Mouse (Mus musculus): ENCODE measurements around the gene H2afv.
A peak's percentile ranks its signal among the peaks of the same experiment; 100 is the strongest.
"Not testable (repeated sequence)": the region's sequence is repeated elsewhere in the genome, so short reads cannot be mapped to it uniquely, and the experiment has no call there.

The H2afv gene

DNA sequence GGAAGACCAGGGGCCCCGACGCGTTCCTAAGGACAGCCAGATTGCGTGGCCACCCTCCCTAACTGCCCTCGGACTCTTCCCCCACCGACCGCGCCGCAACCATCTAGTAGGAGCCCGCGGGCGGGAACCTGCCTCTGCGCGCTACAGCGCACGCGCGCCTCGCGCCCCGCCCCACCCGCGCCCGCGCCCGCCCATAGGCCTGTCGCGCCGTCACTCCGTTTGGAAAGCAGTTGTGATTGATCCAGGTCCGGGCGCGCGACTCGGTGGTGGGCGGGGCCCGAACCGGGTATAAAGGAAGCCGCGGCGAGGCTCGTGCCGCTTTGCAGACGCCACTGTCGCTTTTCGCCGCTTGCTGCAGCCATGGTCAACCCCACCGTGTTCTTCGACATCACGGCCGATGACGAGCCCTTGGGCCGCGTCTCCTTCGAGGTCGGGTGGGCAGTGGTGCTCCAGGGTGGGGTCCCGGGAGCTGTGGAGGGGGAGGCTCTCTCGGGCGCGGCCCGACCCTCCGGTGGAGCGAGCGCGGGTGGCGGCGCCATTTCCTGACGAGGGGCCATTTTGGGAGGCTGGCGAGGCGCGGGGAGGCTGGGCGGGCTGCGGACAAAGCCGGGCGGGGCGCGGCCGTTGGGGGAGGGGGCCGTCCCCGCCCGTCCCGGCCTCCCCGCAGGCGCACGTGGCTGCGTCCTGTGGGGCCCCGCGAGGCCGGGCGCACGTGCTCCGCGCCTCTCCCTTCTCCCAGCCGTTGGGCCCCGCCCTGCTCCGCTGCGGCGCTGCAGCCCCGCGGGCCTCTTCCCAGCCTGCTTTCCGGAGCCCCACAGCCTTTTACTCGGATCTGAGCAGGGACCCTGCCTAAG is 28.5 kb downstream of the H2afv start:
- peak; percentile 93 for DNase-seq (ENCODE audit: low read depth, low spot score)

DNA sequence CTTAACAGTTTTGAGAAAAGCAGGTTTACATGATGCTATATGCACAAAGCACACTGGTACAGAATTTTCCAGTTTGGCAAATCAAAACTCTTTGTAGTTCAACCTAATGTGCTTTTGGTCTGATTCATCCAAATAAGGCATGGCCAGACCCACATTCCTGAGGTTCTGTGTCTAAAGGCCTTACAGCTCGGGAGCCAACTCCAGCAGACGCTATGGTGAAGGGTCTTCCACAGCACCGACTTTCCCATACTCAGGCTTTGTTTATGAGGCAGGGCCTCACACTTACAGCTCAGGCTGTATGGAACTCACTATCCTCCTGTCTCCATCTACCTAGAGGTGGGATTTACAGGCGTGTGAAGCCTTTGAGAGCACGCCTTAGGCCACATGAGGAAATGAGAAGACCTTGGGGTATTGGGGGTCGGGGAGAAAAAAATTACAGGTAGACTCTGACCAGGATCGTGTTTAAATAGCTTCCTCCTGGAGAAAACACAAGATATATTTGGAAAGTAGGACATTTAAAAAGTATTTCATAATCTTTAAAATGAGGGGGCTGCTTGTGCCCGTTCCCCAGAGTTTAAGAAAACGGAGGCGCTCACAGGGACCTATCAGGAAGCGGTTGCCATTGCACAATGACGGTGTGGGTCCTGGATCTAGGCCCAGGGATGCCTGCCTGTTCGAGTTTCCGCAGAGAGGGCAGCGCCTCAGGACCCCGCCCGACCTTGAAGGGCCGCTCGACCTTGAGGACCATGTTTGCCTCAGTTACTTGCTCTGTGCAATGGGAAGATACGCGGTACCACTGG is 29.3 kb downstream of the H2afv start, which contains the start of gene Ppia:
Gene Ppia (plus strand): TSS at position 693 of the 800 bp plus-strand sequence.
- DNase-seq (ENCODE audit: low read depth, low spot score) = no peak

DNA sequence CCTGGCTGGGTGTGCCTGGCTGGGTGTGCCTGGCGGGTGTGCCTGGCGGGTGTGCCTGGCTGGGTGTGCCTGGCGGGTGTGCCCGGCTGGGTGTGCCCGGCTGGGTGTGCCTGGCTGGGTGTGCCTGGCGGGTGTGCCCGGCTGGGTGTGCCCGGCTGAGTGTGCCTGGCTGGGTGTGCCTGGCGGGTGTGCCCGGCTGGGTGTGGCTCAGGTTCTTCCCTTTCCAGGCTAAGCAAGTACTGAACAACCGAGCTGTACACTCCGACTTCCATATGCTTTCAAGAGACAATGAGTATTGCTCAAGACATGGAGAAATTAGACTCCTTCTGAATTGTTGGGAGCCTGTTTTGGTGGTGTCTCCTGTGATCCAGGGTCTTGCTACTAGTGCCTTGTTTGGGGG is 31.0 kb downstream of the H2afv start:
- DNase-seq (ENCODE audit: low read depth, low spot score) = no peak

- peak; percentile 51 for DNase-seq (ENCODE audit: low read depth, low spot score)
Measured at GRCm38 (mm10) chr11:6411684-6412083, 32.6 kb downstream of the H2afv start.

GRCm38 (mm10) chr11:6410755-6411154 is 33.5 kb downstream of the H2afv start:
- DNase-seq (ENCODE audit: low read depth, low spot score) = not testable (repeated sequence)

DNA sequence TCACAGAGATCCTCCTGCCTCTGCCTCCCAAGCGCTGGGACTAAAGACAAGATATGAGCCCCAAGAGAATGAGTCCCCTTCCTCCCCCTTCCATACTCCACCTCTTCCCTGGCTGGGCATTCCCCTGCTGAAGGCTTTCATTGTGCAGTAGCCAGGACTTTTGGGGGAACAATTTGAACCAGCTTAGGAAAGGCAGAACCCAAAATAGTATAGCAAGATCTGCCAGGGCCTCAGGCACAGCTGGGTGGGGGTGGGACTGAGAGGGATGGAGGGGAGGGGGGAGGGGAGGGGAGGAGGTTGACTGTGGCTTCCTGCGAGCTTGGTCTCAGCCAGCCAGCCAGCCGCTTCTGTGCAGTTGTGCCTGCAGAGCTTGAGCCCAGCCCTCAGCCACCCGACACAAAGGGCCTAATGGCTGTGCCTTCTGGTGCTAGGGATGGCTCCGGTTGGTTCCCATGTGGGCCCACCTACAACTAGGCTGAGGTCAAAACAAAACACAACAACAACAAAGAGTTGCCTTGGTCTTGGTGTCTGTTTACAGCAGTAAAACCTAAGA is 34.1 kb downstream of the H2afv start:
- no peak for DNase-seq (ENCODE audit: low read depth, low spot score)

GRCm38 (mm10) chr11:6407162-6407621 is 37.1 kb downstream of the H2afv start:
- DNase-seq (ENCODE audit: low read depth, low spot score) = no peak

DNA sequence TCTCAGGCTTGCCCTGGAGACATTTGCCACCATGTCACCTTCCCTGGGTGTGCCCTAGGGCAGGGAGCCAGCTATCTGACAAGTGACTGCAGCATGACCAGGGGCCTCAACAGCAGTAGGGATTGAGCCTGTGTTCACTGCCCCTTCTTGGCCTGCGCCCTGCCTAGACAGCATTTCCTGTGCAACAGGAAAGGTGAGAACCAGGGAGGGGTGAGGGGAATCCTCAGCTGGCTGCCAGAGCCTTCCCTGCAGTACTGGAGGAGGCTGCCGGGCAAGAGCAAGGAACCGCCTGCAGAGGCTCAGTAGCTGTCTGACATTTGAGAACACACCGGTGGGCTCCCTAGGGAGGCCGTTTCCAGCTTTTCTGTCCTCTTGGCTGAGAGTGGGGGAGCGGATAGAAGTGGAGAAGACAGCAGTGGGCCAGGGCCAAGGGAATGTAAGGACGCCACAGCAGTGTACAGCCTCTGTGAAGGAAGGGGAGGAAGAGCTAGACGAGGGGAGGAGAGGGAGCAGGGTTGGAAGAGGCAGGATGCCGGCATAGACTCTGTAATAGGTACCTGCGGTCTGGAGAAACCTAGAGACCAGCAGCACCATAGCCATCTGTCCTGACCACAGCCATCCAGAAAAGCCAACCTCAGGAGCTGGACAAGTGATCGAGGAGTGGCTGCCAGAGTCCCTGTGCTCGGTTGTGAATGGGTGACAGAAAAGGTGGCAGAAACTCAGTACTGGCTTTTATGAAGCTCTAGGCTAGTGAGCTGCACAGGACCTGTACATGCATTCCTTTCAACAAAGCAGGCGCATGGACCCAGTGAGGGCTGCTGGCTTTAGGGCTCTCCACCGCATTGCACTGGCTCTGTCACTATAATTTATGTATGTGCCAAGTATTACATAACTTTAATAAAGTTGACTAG is 37.7 kb downstream of the H2afv start:
- no peak for DNase-seq (ENCODE audit: low read depth, low spot score)

DNA sequence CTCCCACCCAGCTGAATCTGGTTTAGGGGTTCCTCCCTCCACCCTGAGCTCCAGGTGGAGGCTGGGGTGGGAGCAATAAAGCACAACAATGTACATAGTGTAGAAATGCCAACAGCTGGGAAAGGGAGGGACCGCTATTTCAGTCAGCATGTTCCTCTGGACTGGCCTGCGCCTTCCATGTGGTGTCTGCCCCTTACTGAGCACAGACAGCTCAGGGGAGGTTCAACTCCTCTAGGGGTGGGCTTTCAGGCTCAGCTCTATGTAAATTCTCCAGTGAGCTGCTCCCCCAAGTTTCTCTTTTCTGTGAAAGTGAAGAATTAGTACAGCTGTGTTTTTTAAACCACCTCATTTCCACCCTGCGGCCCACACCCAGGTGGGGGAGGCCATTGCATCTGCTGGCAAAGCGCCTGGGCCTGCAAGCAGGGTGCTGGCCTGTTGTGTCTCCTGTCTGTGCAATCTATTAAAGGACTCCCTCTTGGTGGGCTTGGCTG is 38.6 kb downstream of the H2afv start:
- DNase-seq (ENCODE audit: low read depth, low spot score) = no peak

DNA sequence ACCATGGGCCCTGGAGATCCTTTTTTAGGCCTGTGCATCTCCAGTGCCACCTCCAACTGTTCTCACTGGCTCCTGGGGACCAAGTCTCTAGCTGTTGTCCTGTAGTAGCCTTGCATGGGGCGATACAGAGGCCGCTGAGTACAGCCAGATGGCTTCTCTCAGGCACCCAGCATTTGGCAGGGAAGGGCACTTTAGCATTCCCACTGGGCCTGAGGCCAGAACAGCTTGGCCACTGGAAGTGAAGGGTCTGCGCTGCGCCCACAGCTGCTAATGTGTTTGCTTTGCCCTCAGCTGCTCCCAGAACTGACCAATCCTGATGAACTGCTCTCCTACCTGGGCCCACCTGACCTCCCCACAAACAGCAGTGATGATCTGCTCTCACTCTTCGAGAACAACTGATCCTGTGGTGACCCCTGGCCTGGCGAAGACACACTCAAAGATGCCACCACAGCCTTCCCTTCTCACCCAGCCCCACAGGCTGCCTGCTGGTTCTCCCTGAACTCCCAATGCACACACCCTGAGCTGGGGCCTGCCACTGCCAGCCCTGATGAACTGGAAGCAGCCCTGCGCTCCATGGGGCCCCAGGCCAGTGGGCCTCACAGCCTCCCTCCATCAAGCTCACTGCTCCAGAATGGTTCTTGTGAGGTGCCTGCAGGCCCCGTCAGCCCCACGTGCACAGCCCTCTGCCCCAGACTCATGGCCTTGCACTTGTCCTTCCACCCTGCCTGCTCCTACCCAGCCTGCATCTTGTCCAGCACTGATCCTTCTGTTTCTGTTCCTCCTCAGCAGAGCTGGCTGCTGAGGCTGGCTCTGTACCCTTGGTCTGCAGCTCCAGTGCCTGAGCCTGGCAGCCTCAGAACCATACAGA is 39.3 kb downstream of the H2afv start:
- no peak for DNase-seq (ENCODE audit: low read depth, low spot score)

DNA sequence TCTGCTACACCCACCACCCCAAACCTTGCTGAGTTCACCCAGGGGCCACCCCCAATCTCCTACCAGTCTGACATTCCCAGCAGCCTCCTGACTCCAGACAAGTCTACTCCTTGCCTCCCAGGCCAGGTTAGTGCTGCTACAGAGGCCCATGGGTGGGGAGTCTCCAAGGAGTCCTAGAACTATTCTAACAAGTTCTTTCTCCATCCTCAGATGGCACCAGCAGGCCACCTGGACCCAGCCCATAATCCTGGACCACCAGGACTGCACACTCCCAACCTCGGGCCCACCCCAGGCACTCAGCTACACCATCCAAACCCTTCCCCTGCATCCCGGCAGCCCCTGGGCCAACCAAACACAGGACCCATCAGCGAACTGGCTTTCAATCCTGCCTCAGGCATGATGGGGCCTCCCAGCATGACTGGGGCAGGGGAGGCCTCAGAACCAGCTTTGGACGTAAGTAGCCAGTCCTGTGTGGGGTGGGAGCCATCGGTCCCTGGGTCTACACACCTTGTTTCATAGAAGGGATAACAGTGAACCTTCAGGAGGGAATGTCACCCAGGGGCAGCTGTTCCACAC is 40.3 kb downstream of the H2afv start:
- DNase-seq (ENCODE audit: low read depth, low spot score) = no peak

DNA sequence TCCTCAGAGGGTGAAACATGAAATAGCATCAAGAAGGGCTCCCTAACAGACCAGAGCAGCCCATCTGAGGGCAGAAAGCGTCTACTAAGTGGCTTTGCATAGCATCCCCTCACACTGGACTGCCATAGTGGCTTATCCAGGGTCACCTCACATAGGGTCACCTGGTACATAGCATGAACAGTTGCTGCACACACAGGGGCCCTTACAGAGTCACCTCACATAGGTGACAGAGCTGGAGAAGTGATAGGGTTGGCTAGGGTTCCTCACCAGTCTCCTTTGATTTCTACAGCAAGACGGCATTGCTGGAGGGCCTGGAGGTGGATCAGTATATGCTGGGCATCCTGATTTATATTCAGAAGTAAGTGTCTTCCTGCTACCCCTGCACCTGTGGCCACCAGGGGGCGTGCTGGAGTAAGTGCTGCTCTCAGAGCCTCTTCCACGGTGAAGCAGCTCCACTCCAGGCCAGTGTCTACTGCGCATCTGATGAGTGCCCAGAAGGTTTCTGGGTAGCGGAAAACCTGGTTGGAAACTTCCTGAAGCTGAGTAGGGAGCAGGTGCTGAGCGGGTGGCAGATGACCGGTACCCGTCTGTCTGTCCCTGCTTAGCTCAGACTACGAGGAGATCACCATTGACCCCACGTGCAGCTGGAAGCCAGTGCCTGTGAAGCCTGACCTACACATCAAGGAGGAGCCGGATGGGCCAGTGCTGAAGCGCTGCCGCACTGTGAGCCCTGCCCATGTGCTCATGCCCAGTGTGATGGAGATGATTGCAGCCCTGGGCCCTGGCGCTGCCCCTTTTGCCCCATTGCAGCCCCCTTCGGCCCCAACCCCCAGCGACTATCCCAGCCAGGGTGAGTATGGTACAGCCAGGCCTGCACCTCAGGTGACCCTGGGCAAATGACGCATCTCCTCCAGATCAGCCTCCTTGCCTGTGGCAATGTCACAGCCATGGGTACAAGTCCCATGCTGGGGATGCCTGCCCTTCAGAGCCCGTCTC is 41.4 kb downstream of the H2afv start:
- DNase-seq (ENCODE audit: low read depth, low spot score) = no peak

GRCm38 (mm10) chr11:6398141-6398540 is 46.1 kb downstream of the H2afv start:
- no peak for DNase-seq (ENCODE audit: low read depth, low spot score)

GRCm38 (mm10) chr11:6395565-6395964 is 48.7 kb downstream of the H2afv start:
- no peak for DNase-seq (ENCODE audit: low read depth, low spot score)

DNA sequence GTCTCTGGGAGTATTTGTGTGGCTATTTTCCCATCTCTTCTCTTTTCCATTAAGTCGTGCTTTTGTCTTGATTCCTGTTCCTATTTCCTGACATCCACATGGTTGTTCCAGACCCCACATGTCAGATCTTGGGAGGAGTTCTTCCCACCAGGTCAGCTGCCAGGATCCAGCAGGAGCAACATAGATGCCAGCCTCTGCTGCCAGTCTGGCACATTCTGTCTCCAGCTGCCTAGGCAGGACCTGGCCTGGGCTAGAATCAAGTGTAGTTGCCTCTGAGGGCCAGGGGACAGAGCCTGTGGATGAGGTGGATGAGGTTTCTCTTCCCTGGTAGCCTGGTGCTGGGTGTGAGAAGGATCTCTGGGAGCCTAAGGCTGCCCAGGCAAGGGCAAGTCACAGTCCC is 50.4 kb downstream of the H2afv start:
- DNase-seq (ENCODE audit: low read depth, low spot score) = no peak

DNA sequence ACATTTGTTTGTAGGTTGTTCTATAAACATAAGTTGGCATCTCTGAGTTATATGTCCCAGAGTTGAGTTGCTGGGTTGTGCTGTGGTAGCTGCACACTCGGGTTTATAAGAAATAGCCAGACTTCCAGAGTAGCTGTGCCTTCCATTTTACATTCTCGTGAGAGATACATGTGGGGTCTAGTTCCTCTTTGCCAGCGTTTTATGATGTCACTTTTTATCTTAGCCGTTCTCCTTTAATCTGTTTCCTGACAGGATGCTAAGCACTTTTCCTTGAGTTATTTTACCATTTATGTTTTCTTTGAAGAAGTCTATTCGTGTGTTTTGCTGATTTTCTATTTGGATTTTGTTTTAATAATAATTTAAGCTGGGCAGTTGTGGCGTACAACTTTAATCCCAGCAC is 51.4 kb downstream of the H2afv start:
- no peak for DNase-seq (ENCODE audit: low read depth, low spot score)

DNA sequence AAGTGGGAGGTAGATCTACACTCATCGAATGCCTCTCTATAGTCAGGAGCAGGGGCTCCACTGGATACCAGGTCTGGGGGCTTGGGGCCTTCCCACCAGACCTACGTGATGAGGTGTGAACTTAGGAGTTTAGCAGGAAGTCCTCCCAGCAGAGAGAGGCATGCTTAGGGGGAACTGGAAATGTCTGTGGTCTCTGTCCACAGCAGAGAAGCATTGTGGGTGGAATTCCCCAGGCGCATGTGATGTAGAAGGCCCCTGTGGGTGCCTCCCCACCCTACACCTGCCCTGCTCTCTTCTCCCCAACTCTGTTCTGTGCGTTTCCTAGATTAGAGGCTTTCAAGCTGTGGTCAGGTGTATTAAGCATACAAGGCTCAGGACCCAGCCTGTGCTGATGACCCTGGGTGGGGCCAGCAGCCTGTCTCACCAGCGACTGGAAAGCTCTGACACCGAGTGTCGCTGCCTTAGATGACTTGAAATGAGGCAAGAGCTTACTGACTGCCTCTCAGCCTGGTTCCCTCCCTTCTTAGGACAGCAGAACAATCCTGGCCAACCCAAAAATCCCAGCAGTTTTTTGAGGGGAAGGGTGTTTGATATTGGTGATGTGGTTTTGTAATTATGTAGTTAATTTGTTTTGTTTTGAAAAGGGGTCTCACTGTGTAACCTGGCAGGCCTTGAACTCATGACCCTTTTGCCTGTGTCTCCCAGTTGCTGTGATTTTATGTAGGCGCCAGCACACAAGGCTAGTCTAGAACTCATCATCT is 52.5 kb downstream of the H2afv start:
- no peak for DNase-seq (ENCODE audit: low read depth, low spot score)
